Mouse (Mus musculus): Measurements from ENCODE around the gene Zfp790.

The Zfp790 gene

DNA sequence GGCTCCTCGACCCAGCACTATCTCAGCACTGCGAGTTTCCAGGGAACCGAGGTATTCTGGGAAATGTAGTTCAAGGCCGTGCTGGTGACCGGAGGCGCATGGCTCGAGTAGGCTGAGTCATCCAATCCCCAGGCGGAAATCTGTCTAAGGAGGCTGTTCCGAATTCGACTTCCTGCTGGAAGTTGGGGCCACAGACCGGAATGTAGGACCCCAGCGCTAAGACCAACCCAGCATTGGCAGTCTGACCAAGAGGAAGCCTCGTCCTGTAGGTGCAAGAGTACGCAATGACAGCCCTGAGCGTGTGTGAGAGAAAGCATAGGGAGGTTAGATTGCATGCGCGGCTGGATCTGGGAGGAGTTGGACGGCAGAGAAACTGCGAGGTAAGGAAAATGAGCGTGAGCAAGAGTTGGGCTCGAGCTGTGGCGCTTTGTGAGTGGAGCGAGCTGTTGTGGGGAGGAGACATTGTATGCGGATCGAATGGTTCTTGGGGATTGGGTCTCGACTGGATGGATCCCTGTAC lies at the start of gene Zfp790:
Zfp790 (plus strand) TSS at position 205 of the 520 bp plus-strand sequence.
- peak; percentile 84 for DNase-seq (ENCODE audit: low read depth, low spot score)

DNA sequence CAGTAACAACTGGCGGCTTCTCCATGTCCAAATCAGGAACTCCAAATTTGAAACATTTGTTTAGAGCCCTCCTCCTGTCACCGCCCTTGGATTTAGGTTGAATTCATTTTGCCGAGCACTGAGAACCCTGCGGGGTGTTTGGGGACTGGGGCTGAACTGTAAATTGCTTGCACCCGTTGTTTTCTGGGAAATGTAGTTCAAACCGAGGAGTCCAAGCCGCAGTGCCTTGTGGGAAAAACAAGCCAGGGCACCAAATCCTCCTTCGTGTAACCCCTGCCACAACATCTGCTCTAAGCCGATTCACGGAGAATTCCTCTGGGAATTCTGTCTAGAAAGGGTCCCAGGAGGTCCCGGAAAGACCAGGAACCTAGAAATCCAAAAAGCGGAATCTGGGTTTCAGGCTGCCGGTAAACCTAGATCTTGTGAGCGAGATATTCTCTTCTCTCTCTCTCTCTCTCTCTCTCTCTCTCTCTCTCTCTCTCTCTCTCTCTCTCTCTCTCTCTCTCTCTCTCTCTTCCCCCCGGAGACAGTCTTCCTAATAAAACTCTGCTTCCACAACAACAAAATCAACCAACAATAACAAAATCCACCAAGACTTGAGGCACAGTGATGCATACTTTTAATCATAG lies 48.7 kb upstream of the Zfp790 start:
- peak; percentile 60 for DNase-seq (ENCODE audit: low read depth, low spot score)

DNA sequence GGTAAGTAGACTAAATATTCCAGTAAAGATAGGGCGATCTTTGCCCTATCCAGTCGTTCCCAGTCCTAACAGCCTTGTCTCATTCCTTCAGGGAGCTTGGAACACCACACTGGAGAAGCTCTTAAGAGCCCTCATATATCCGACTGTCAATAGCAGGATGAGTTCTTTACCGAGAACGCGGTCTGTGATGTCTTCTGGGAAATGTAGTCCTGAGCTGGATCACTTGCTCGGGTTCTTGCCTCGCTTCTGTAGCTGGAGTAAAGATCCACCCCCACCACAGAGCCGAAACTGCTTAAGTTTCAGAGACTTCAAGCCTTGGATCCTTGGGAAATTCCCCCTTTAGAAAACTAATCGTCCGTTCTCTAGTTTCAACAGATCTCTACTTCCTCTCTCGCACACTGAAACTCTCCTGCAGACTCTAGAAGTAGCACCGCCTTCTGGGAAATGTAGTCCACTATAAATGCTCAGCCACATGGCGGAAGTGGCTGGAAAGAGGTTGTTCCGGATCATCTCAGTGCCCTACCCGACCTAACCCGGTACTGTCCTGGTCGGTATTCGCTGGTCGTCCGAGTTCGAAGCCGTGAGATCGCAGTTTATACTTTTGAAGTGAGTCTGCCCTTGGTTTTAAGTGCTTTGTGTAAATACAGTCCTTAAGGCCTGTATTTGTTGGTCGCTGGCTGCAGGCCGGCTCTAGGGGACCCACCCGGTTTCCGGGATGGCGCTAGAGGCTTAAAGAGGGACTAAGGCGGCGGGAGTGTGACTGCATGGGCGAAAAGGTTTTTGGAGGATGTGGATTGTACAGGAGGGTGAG lies 47.6 kb upstream of the Zfp790 start, which contains the start of gene Zfp84:
Zfp84 (plus strand) TSS at position 463 of the 811 bp plus-strand sequence.
- peak; percentile 82 for DNase-seq (ENCODE audit: low read depth, low spot score)

DNA sequence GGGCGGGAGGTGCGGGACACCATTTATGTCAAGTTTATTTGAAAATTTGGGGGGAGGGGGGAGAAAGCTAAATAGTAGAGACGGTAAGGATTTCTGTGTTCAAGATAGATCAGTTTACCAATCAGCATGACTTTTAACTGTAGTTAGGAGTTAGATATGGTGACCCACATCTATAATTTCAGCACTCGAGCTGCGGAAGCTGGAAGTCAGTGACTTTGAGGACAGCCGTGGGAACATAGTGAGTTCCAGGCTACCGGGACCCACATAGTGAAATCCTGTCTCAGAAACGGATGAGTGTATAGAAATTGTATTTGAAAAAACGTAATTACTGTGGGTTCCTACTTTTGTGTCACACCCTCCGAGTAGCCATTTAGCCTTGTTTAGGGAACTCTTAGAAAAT lies 46.9 kb upstream of the Zfp790 start:
- no peak for DNase-seq (ENCODE audit: low read depth, low spot score)

DNA sequence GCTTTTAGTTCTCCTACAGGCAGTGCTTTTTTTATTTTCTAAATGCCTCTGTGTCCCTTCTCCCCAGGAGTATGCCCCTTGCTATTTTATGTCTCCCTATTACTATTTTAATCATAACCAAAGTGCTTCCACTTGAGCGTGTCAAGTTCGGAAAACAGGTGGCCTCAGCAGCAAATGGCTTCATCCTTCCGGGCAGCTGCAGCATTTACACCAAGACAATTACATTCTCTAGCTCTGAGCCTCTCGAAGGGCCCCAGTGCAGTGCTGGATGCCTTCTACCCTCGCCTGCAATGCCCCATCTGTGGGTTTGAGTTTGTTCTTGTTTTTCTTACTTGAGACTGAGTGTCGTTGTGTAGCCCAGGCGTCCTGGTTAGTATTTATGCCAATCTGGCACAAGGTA lies 42.4 kb upstream of the Zfp790 start:
- no peak for DNase-seq (ENCODE audit: low read depth, low spot score)

DNA sequence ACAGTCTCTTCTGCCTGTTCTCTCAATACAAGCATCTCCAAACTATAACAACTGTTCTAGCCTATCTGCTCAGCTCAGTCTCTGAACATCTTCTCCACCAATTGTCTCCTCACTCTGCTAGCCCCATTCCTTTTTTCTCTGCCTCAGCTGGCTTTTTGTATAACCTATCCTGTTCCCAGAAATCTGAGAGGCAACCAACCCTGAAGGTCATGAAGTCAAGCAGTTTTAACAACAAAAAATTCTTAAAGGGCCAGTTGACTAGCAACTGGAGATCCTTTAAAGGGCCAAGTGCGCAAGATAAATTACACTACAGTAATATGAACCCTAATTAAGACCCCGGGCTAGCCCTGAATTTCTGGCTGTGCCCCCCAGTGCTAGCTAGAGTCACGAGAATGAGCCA lies 41.5 kb upstream of the Zfp790 start:
- DNase-seq (ENCODE audit: low read depth, low spot score) = no peak

DNA sequence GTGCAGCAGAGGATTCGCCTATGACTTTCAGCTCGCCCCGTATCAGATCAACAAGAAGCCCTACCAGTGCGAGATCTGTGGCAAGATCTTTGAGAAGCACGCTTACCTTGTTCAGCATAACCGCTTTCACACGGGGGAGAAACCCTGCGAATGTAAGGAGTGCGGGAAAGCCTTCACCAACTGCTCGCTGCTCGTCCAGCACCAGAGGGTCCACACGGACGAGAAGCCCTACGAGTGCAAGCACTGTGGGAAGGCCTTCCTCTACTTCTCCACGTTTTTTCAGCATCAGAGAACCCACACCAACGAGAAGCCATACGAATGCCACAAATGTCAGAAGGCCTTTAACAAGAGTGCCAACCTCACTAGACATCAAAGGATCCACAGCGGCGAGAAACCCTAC lies 39.3 kb upstream of the Zfp790 start:
- no peak for DNase-seq (ENCODE audit: low read depth, low spot score)

DNA sequence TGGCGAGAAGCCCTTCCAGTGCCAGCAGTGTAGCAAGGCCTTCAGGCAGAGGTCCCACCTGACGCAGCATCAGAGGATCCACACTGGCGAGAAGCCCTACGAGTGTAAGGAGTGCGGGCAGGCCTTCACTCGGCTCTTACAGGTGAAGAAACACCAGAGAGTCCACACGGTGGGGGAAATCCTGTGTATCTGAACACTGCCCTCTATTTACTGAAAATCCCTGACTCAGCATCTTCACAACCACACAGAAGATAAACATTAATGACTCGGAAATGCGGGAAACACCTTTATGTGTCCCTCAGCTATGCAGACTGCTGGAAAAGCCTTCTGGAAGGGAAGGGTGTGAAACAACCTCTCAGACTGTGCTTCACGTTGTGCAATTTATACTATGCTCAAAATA lies 38.5 kb upstream of the Zfp790 start:
- DNase-seq (ENCODE audit: low read depth, low spot score) = no peak

DNA sequence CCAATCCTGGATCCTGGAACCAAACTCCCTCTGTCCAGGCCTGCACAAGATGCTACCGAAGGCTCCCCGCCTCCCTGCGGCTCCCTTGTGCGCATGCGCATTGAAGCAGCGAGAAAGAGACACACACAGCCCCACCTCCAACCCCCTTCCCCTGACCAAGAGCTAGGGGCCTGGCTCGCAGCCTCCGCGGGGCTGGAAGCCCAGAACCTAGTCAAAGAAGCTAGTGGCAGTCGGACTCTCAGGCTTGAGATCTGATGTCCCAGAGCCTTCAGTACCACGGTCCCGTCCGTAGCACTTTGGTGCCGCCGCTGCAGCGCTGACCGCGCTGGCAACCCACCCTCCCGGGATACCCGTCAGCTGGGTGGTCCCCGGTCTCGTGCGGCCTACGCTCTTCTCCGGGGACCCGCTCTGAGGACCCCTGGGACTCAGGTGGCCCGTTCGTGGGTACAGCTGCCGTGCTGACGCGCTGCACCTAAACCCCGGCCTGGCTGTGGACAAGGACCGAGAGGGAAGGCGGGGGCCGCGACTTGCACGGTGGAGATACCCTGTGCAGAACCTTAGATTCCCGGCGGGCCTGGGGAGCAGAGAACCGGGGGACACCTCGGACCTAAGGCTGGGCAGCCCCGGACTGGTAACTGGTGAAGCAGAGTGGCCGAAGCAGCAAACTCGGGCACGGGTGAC lies 31.9 kb upstream of the Zfp790 start, which contains the start of gene Zfp30:
Zfp30 (plus strand) TSS at position 128 of the 681 bp plus-strand sequence.
- peak; percentile 44 for DNase-seq (ENCODE audit: low read depth, low spot score)

DNA sequence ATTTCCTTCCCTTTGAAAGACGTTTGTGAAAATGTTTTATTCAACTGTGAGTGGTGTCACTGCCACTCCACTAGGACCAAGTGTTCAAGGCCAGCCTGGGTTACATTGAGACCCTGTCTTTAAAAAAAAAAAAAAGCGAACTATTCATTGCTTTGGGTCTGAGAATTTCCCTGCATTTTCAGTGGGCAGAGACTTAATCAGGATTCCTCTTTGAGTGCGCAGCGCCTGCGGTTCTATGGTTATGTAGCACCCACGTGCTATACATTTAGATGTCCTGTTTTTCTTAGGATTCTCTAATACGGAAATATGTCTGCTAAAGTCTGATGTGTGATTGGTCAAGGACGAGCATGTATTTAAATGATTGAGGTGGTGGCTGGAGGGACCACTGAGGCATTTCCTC lies 30.9 kb upstream of the Zfp790 start:
- no peak for DNase-seq (ENCODE audit: low read depth, low spot score)

DNA sequence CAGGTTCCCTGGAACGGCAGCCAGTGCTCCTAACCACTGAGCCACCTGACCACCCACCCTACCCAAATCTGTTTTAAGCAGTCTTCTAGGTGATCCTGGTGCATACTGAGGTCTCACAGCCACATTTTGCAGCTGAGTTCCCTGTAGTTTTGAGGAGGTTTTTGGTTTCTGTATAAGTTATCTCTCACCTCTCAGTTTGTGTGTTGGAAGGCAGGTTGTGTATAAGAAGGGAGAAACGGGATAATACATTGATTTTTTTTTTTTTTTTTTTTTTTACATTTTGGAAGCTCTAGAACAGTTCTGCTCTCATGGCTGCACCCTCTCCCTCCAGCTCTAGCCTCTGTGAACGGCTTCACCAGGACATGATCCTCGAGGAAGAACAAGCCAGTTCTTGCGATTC lies 30.0 kb upstream of the Zfp790 start:
- no peak for DNase-seq (ENCODE audit: low read depth, low spot score)

DNA sequence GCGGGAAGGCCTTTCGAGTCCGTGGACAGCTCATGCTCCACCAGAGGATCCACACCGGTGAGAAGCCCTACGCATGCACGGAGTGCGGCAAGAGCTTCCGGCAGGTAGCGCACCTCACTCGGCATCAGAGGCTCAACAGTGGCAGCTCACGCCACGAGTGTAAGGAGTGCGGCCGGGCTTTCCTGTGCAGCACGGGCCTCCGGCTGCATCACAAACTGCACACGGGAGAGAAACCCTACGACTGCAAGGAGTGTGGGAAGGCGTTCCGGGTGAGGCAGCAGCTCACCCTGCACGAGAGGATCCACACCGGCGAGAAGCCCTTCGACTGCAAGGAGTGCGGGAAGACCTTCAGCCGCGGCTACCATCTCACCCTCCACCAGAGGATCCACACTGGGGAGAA lies 23.0 kb upstream of the Zfp790 start:
- no peak for DNase-seq (ENCODE audit: low read depth, low spot score)

DNA sequence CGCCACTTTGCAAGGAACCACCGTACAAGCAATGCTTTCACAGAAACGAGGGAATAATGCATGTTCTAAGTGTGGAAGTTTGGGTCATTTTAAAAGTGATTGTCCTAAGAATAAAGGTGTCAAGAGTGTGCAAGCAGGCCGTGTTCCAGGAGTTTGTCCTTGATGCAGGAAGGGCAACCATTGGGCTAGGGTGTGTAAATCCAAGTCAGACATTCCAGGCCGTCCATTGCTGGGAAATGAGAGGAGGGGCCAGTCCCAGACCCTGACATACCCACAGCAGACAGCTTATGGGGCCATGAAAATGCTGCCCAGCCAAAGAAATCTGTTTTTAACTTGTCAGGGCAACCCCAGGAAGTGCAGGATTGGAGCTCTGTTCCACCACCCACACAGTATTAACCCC lies 8.9 kb upstream of the Zfp790 start:
- no peak for DNase-seq (ENCODE audit: low read depth, low spot score)

DNA sequence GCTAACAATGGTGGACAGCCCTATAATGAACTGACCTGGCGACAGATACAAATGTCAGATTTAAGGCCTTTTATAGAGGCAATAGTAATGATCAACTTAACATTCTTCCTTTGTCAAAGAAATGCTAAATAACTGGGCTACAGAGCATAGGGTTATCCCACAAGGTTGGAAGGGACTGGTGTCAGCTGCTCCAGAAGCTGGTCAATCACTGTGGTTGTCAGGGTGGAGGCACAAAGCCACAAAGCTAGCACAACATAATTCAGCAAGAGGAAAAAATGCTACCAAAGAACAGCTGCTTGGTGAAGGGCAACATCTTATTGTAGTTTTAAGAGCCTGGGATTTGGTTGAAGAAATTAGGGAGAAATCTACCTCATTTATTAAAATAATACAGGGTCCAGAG lies 3.7 kb upstream of the Zfp790 start:
- DNase-seq (ENCODE audit: low read depth, low spot score) = no peak

DNA sequence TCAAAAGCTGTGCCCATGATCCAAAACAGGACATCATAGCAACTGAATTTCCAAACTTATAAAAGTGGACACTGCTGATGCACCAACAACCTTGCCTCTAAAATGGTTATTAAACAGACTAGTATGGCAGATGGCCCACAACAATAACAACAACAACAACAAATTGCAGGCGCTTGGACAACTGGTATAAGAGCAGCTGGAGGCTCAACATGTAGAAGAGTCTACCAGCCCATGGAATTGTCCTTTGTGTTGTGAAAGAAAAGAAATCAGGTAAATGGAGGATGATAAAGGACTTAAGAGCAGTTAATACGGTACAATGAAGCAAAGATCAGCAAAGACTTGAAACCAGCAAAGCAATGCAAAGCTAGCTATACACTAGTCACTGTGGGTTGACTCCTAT lies 1.5 kb upstream of the Zfp790 start:
- DNase-seq (ENCODE audit: low read depth, low spot score) = no peak

DNA sequence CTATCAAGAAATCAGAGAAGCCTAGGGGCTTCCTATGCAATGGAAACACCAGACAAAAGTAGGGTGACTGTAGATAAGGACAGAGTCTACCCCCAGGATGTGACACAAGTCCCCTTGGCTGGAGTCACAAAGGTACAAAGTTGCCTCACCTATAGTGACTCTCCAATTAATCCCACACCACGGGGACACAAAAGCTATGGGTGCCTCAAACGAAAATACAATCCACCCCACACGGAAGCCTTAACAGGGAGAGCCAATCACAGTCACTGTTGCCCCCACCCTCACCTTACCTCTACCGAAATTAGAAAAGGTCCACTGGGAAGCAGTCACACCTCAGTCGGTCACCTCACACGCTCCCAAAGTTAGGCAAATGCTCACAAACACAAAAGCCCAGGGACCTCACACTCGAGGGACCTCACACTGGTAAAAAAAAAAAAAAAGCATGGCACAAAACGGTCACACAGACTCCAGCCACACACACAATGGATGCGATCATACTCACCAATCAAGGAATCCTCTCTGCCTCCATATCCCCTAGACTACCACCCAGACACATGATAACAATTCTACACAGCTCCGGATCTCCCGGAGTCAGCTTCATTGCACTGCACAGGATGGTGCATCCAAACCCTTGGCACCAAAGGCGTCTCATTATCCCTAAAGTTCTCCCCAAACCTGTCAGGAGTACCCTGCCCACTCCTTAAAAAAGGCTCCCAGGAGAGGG lies 691 bp upstream of the Zfp790 start:
- DNase-seq (ENCODE audit: low read depth, low spot score) = no peak

DNA sequence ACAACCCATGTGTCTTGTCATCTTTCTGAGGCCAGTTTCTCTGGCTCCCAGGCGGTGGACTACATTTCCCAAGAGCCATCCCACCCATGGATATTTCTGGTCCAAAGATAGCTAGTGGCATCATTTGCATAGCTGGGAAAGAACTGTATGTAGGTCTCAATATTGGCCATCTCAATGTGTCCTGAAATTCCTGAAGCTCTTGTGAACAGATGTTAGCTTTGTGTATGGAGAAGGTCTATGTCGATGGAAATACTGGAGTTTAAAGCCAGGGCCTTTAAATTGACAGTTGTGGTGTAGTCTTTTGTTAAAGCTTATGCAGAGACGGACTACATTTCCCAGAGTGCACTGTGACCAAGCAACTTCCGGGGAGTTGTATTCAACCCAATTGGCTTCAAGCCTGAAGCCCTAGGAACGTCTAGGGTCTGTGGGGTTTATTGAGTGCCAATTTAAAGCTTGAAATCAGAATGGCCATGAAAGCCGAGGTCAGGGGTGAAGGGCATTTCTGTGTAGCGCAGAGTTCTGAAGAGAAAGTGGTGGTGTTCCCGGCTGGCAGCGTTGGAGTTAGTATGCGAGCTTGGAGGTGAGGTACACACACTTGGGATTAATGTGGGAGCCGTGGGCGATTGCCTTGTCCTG lies 2.8 kb downstream of the Zfp790 start:
- DNase-seq (ENCODE audit: low read depth, low spot score) = peak; percentile 70

DNA sequence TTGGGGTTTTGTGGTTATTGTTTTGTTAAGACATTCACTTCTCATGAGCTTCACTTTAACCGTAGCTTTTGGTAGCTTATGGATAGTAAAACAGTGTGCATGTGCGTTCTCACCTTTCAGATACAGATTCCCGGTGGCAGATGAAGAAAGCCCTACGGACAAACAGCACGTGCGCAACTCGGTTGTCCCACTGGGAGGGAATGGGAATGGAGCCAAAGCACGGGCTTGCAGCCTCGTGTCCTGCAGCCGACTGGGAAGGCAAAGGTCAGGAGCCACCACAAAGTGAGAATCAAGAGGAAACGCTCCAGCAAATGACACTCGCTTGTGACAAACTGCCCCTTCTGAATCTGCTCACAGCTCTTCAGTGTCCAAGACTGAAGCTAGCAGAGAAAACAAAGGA lies 12.1 kb downstream of the Zfp790 start:
- no peak for DNase-seq (ENCODE audit: low read depth, low spot score)

DNA sequence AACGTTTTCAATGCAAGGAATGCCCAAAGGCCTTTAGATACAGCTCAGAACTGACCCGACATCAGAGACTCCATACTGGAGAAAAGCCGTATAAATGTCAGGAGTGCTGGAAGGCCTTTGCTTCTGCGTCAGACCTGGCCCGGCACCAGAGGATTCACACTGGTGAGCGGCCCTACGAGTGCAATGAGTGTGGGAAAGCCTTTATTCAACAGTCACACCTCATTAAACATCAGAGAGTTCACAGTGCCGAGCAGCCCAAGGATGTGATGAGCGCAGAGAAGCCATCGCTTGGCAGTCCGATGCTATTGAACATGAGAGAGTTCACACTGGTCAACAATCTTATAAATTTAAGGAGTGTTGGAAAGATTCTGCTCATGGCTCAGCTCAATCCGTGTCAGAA lies 13.9 kb downstream of the Zfp790 start:
- DNase-seq (ENCODE audit: low read depth, low spot score) = no peak

DNA sequence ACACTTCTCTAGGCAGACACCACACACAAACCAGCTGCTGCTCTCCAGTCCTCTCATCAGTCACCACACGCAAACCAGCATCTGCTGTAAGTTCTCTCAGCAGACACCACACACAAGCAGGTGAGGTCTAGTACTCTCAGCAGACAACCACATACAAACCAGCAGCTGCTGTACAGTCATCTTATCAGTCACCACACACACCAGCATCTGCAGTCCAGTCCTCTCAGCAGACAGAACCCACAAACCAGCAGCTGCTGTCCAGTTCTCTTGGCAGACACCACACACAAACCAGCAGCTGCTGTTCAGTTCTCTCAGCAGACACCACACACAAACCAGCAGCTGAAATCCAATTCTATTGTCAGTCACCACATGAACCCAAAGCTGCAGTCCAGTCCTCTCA lies 20.9 kb downstream of the Zfp790 start:
- DNase-seq (ENCODE audit: low read depth, low spot score) = no peak

DNA sequence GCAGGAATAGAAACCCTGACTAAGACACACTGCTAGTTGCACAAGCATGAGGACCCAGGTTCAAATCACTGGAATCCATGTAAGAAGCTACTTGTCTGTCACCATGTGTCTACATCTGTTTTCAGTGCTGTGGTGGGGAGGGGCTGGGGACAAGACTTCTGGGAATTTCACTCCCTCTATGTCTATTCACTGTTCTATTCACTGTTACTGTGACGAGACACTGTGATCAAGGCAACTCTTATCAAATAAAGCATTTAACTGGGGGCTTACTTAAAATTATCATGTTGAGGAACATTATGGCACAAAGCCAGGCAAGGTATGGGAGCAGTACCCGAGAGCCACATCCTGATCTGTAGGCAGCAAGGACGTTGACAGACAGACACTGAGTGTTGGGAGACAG lies 23.3 kb downstream of the Zfp790 start:
- no peak for DNase-seq (ENCODE audit: low read depth, low spot score)

All from c-Kit-negative CD71-positive TER-119-positive erythroid progenitor cells, embryonic 14.5 days (primary cell).